Mouse (Mus musculus) heart, postnatal 0 days (tissue): ENCODE results near the gene Afg1l.

ENCODE experiments used
- CTCF ChIP-seq: IDR thresholded peaks from 2 replicates; pipeline ENCODE4 v1.5.1; 2016; ENCODE audit warnings: antibody characterized with exemption, control low read depth, low read depth
- EP300 ChIP-seq: IDR thresholded peaks from 2 replicates; pipeline ENCODE4 v1.6.1; 2016; ENCODE audit warnings: antibody characterized with exemption, low read depth

- TF ChIP-seq CTCF (no peak), EP300 (no peak)
Measured at GRCm38 (mm10) chr10:42313222-42313786, 165.1 kb downstream of the Afg1l start.
